Mouse (Mus musculus): Measurements from ENCODE around the gene Slit3.

The Slit3 gene

GRCm38 (mm10) chr11:35345696-35346480, 224.9 kb downstream of the Slit3 start:
- no peak for DNase-seq (ENCODE audit: low spot score in 2 of 2)

GRCm38 (mm10) chr11:35348099-35348498, 227.1 kb downstream of the Slit3 start:
- no peak for DNase-seq (ENCODE audit: low spot score in 2 of 2)

GRCm38 (mm10) chr11:35350968-35351367, 229.9 kb downstream of the Slit3 start:
- no peak for DNase-seq (ENCODE audit: low spot score in 2 of 2)

GRCm38 (mm10) chr11:35351376-35351775, 230.4 kb downstream of the Slit3 start:
- DNase-seq (ENCODE audit: low spot score in 2 of 2): no peak

- DNase-seq (ENCODE audit: low spot score in 2 of 2): no peak
These were observed 234.8 kb downstream of the Slit3 start for GRCm38 (mm10) chr11:35355811-35356210.

- DNase-seq (ENCODE audit: low spot score in 2 of 2): no peak
These were observed 240.0 kb downstream of the Slit3 start for GRCm38 (mm10) chr11:35361071-35361470.

- no peak for DNase-seq (ENCODE audit: low spot score in 2 of 2)
These were observed 242.0 kb downstream of the Slit3 start for GRCm38 (mm10) chr11:35362975-35363374.

GRCm38 (mm10) chr11:35364469-35364868, 243.4 kb downstream of the Slit3 start:
- DNase-seq (ENCODE audit: low spot score in 2 of 2): no peak

GRCm38 (mm10) chr11:35365510-35365931, 244.5 kb downstream of the Slit3 start:
- no peak for DNase-seq (ENCODE audit: low spot score in 2 of 2)

- no peak for DNase-seq (ENCODE audit: low spot score in 2 of 2)
These were observed 245.6 kb downstream of the Slit3 start for GRCm38 (mm10) chr11:35366611-35367010.

GRCm38 (mm10) chr11:35367248-35367647, 246.2 kb downstream of the Slit3 start:
- no peak for DNase-seq (ENCODE audit: low spot score in 2 of 2)

GRCm38 (mm10) chr11:35369964-35370363, 248.9 kb downstream of the Slit3 start:
- DNase-seq (ENCODE audit: low spot score in 2 of 2): no peak

- DNase-seq (ENCODE audit: low spot score in 2 of 2): no peak
These were observed 249.7 kb downstream of the Slit3 start for GRCm38 (mm10) chr11:35370705-35371104.

GRCm38 (mm10) chr11:35372410-35372809, 251.4 kb downstream of the Slit3 start:
- DNase-seq (ENCODE audit: low spot score in 2 of 2): no peak

GRCm38 (mm10) chr11:35375072-35375471, 254.0 kb downstream of the Slit3 start:
- no peak for DNase-seq (ENCODE audit: low spot score in 2 of 2)

GRCm38 (mm10) chr11:35378802-35379201, 257.8 kb downstream of the Slit3 start:
- DNase-seq (ENCODE audit: low spot score in 2 of 2): no peak

GRCm38 (mm10) chr11:35379407-35379806, 258.4 kb downstream of the Slit3 start:
- DNase-seq (ENCODE audit: low spot score in 2 of 2): no peak

GRCm38 (mm10) chr11:35380766-35381165, 259.7 kb downstream of the Slit3 start:
- DNase-seq (ENCODE audit: low spot score in 2 of 2): no peak

GRCm38 (mm10) chr11:35385444-35385843, 264.4 kb downstream of the Slit3 start:
- DNase-seq (ENCODE audit: low spot score in 2 of 2): no peak

- DNase-seq (ENCODE audit: low spot score in 2 of 2): no peak
These were observed 266.8 kb downstream of the Slit3 start for GRCm38 (mm10) chr11:35387826-35388225.

- no peak for DNase-seq (ENCODE audit: low spot score in 2 of 2)
These were observed 267.4 kb downstream of the Slit3 start for GRCm38 (mm10) chr11:35388471-35388870.

- DNase-seq (ENCODE audit: low spot score in 2 of 2): no peak
These were observed 268.3 kb downstream of the Slit3 start for GRCm38 (mm10) chr11:35389341-35389740.

GRCm38 (mm10) chr11:35389780-35390435, 268.9 kb downstream of the Slit3 start:
- DNase-seq (ENCODE audit: low spot score in 2 of 2): no peak

Data from natural killer cell, adult 2 months (primary cell).